Mouse (Mus musculus): ENCODE data around the gene Ccdc163. TPM values are rescaled to one million over a fixed set of nuclear protein-coding genes. Genes with fewer than 3 reads are reported as not detected.

Ccdc163 gene
- total RNA-seq, 2 experiments from 2014 or later: 3.3 to 7.3 TPM

- ATAC-seq (replicated peaks; ENCODE audit: low FRiP score, poor library complexity, severe bottlenecking): no peak
Observed at GRCm38 (mm10) chr4:116698693-116699342, 9.5 kb upstream of the Ccdc163 start.

- no peak for ATAC-seq (replicated peaks; ENCODE audit: low FRiP score, poor library complexity, severe bottlenecking)
Observed at GRCm38 (mm10) chr4:116700964-116701363, 7.3 kb upstream of the Ccdc163 start.

- peak; percentile 59 for ATAC-seq (replicated peaks; ENCODE audit: low FRiP score, poor library complexity, severe bottlenecking)
Observed at GRCm38 (mm10) chr4:116703804-116704203, 4.5 kb upstream of the Ccdc163 start.

- no peak for ATAC-seq (replicated peaks; ENCODE audit: low FRiP score, poor library complexity, severe bottlenecking)
Observed at GRCm38 (mm10) chr4:116707666-116708065, 643 bp upstream of the Ccdc163 start.

GRCm38 (mm10) chr4:116708791-116709390 lies 582 bp downstream of the Ccdc163 start:
- ATAC-seq (replicated peaks; ENCODE audit: low FRiP score, poor library complexity, severe bottlenecking): peak; percentile 42; the same call in 1 of the 2 replicates

- no peak for ATAC-seq (replicated peaks; ENCODE audit: low FRiP score, poor library complexity, severe bottlenecking)
Observed at GRCm38 (mm10) chr4:116710154-116710553, 1.8 kb downstream of the Ccdc163 start.

GRCm38 (mm10) chr4:116712536-116712935 lies 4.2 kb downstream of the Ccdc163 start:
- ATAC-seq (replicated peaks; ENCODE audit: low FRiP score, poor library complexity, severe bottlenecking): no peak

- peak; percentile 66 for ATAC-seq (replicated peaks; ENCODE audit: low FRiP score, poor library complexity, severe bottlenecking)
Observed at GRCm38 (mm10) chr4:116719396-116719795, 11.1 kb downstream of the Ccdc163 start.

GRCm38 (mm10) chr4:116720343-116721097 lies 12.2 kb downstream of the Ccdc163 start, which contains the start of gene Tesk2:
Gene Tesk2 (plus strand): TSS chr4:116720948.
- ATAC-seq (replicated peaks; ENCODE audit: low FRiP score, poor library complexity, severe bottlenecking): peak; percentile 96

- peak; percentile 34 for ATAC-seq (replicated peaks; ENCODE audit: low FRiP score, poor library complexity, severe bottlenecking)
Observed at GRCm38 (mm10) chr4:116721098-116721628, 12.9 kb downstream of the Ccdc163 start.

GRCm38 (mm10) chr4:116722230-116722629 lies 13.9 kb downstream of the Ccdc163 start:
- no peak for ATAC-seq (replicated peaks; ENCODE audit: low FRiP score, poor library complexity, severe bottlenecking)

GRCm38 (mm10) chr4:116725444-116725843 lies 17.1 kb downstream of the Ccdc163 start:
- ATAC-seq (replicated peaks; ENCODE audit: low FRiP score, poor library complexity, severe bottlenecking): no peak

GRCm38 (mm10) chr4:116727401-116727800 lies 19.1 kb downstream of the Ccdc163 start:
- ATAC-seq (replicated peaks; ENCODE audit: low FRiP score, poor library complexity, severe bottlenecking): no peak

- no peak for ATAC-seq (replicated peaks; ENCODE audit: low FRiP score, poor library complexity, severe bottlenecking)
Observed at GRCm38 (mm10) chr4:116729532-116729931, 21.2 kb downstream of the Ccdc163 start.

GRCm38 (mm10) chr4:116731077-116731476 lies 22.8 kb downstream of the Ccdc163 start:
- no peak for ATAC-seq (replicated peaks; ENCODE audit: low FRiP score, poor library complexity, severe bottlenecking)

GRCm38 (mm10) chr4:116732355-116732754 lies 24.0 kb downstream of the Ccdc163 start:
- no peak for ATAC-seq (replicated peaks; ENCODE audit: low FRiP score, poor library complexity, severe bottlenecking)

- ATAC-seq (replicated peaks; ENCODE audit: low FRiP score, poor library complexity, severe bottlenecking): no peak
Observed at GRCm38 (mm10) chr4:116734996-116735395, 26.7 kb downstream of the Ccdc163 start.

- no peak for ATAC-seq (replicated peaks; ENCODE audit: low FRiP score, poor library complexity, severe bottlenecking)
Observed at GRCm38 (mm10) chr4:116738972-116739751, 30.9 kb downstream of the Ccdc163 start.

GRCm38 (mm10) chr4:116749750-116750149 lies 41.4 kb downstream of the Ccdc163 start:
- ATAC-seq (replicated peaks; ENCODE audit: low FRiP score, poor library complexity, severe bottlenecking): no peak

GRCm38 (mm10) chr4:116761914-116762313 lies 53.6 kb downstream of the Ccdc163 start:
- no peak for ATAC-seq (replicated peaks; ENCODE audit: low FRiP score, poor library complexity, severe bottlenecking)
